Mouse (Mus musculus) c-Kit-positive CD71-positive TER-119-positive erythroid progenitor cells, embryonic 14.5 days (primary cell): ENCODE results near the gene Ahnak2.

Experiments
- DNase-seq: peaks from one replicate; pipeline ENCODE4 v3.0.0-alpha.2; 2013; ENCODE audit warnings: low spot score

The Ahnak2 gene

DNA sequence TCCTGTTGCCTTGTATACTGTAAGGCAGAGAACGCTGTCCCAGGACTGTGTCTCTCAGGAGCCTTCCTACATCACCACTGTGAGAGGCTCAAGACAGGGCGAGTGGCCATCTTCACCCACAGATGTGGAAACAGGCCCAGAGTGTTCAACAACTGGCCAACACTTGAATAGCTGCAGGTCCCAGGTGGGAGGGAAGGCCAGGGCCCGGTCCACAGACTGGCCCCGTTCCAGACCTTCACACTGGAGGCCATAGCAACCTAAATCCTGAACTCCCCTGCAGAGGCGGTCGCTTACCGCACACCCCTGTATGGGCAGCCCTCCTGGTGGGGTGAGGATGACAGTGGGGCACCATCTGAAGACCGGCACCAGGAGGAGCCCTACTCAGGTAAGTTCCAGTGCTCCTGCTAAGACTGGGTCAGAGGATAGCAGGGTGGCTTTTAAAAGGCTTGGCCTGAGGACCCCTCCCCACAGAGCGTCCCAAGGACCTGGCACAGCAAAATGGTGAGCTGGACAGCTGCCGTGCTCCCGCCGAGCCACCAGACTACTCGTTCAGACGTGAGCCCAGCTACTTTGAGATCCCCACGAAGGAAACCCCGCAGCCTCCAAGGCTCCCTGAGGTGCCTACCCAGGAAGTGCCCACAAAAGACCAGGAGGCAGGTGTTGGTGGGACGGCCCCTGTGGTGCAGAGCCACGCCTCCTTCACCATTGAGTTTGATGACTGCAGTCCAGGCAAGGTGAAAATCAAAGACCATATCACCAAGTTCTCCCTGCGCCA, 67.4 kb downstream of the Ahnak2 start:
- DNase-seq, result no peak

- DNase-seq, result no peak
Observed at GRCm38 (mm10) chr12:112734108-112734820, 68.2 kb downstream of the Ahnak2 start.

DNA sequence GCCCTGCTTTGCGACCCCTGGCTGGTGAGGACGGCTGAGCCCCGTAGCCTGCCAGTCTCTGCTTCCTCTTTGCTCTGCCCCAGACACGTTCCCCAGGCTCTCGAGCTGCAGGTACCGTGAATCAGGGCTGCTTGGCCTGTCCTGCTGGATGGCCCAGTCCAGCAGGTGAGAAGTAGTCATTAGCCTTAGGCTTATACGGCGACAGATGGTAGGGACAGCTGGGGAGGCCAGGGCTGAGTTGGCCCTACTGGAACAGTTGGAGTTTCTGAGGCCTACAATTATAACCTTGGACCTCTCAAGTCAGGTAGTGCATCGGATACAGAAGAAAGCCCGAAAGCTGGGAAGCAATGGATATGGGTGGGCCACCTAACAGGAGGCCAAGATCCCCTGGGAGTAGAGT, 69.9 kb downstream of the Ahnak2 start:
- DNase-seq, result no peak

- no peak for DNase-seq
Observed at GRCm38 (mm10) chr12:112730808-112731207, 71.6 kb downstream of the Ahnak2 start.

GRCm38 (mm10) chr12:112727801-112728200, 74.7 kb downstream of the Ahnak2 start:
- no peak for DNase-seq

- peak; percentile 51 for DNase-seq
Observed at GRCm38 (mm10) chr12:112724077-112724805, 78.2 kb downstream of the Ahnak2 start.

DNA sequence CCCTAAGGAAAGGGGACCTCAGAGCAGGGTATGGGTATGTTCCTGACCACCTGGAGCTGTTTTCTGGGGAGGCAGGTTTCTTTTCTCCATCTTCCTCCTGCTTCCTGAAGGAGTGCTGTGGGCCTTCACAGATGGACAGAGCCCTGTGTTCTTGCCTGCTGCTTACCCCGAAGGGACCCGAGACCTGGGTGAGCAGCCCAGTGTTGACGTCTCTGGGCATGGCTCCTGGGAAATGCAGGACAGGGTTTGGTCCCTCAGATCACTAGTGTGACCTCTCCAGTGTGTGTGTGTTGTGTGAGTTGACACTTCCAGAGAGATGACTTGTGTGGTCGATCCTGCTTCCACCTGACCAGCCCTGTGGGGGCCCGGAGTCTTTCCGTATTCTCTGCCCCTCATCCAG, 79.0 kb downstream of the Ahnak2 start:
- DNase-seq, result no peak

DNA sequence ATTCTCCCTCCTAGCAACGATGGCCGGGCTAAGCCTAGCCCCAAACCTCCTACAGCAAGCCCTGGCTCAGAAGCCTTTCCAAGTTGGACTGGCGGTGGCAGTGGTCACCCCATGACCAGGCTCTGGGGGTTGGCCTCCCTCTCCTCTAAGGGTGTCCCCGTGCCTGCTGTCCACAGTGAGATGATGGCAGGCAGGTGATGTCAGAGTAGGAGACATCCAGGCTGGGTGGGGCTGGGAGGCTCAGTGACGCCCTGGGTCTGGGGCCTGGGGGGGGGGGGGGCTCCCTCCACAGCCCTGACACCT, 79.5 kb downstream of the Ahnak2 start:
- DNase-seq, result no peak

DNA sequence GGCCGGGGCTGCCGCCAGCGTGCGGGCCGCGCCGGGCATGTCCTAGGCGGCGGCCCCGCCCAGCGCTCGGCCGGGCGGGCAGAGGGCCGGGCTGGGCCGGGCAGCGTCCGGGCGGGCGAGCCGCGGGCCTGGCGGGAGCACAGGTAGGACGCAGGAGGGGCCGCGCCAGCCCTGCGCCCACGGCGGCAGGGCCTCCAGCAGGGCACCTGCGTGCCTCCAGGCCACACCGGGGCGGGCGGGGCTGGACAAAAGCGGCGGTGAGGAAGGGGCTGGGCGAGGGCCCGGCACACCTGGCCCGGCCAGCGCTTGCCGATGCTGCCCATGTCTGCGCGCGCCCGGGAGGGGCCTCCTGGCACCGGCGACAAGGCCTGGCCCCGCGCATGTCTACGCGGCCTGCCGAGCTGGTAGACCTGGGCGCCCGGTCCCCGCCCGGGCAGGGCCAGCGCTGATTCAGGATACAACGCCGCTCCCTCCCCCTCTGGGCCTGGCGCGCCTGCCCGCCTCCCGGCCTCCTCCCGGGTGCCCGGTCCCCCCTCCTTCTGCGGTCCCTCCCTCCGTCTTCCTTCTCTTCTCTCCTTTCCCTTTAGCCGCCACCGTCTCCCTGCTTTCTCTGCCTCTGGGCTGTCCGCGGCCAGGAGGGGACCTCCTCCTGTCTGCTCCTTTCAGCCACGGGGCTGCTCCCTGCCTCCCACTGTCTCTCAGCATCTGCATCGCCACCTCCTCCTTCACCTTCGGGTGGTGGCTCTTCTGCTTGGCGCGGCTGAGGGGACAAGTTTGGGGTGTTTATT, 80.0 kb downstream of the Ahnak2 start:
- no peak for DNase-seq
